Mouse (Mus musculus) heart, postnatal 4 days (tissue): ENCODE data around the gene Cryba4. TPM values are rescaled to one million over a fixed set of nuclear protein-coding genes. Genes with fewer than 3 reads are reported as not detected.

Experiments
- total RNA-seq, 2 experiments: library from RNA; stranded (reverse); gene quantifications; 2 replicates each; pipeline ENCODE4 v1.2.3; 2021

Cryba4 gene
- total RNA-seq, 2 experiments from 2014 or later, result 1.7 to 2.3 TPM

Other genes with a start within 250 kb of the Cryba4 start
- not detected for gene Crybb1, start 3.3 kb upstream of the Cryba4 start, total RNA-seq
- gene Tpst2, start 24.2 kb upstream of the Cryba4 start, total RNA-seq, result 10 to 100 TPM; 44.4 to 45.6 TPM
- 10 to 100 TPM; 20.3 to 20.5 TPM for gene Tfip11, start 73.8 kb upstream of the Cryba4 start, total RNA-seq
- gene Srrd, start 90.5 kb upstream of the Cryba4 start, total RNA-seq, result 10 to 100 TPM; 11.5 to 14.6 TPM
- gene Hps4, start 90.6 kb upstream of the Cryba4 start, total RNA-seq, result 10 to 100 TPM; 14.4 to 15.5 TPM
- under 1 TPM in 1 of 2 experiments, not detected in 1; 0.11 TPM for gene Gm6583, start 103.5 kb upstream of the Cryba4 start, total RNA-seq
- 1 to 10 TPM; 1.4 to 1.6 TPM for gene Asphd2, start 142.3 kb upstream of the Cryba4 start, total RNA-seq
- gene Gm6588, start 196.9 kb upstream of the Cryba4 start, total RNA-seq, result not detected